Mouse (Mus musculus): ENCODE measurements at regions not wholly inside any gene's neighbourhood (a gene's known extent, or its start where the extent isn't known, plus 50 kb on each side); places are given as distances from the start of the nearest gene placed in this dataset.

DNA sequence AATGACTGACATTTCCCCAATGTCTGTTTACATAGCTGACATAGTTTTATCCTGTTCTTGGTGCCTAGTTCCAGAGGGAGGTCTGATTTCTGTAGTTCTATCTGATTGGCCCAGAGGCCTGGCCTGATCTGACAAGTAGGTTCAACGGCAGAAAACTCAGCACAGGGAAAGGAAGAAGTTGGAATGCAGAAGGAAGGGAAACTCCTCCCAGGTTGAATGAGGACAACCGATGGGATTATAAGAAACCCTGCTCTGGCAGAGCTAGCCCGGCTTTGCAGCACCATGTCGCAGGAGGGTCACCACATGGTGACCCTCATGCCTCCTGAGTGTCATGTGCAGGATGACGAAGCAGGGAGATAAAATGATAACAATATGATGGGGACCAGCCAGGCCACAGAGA, 89.8 kb upstream of the Gsc start:
- DNase-seq, result no peak

DNA sequence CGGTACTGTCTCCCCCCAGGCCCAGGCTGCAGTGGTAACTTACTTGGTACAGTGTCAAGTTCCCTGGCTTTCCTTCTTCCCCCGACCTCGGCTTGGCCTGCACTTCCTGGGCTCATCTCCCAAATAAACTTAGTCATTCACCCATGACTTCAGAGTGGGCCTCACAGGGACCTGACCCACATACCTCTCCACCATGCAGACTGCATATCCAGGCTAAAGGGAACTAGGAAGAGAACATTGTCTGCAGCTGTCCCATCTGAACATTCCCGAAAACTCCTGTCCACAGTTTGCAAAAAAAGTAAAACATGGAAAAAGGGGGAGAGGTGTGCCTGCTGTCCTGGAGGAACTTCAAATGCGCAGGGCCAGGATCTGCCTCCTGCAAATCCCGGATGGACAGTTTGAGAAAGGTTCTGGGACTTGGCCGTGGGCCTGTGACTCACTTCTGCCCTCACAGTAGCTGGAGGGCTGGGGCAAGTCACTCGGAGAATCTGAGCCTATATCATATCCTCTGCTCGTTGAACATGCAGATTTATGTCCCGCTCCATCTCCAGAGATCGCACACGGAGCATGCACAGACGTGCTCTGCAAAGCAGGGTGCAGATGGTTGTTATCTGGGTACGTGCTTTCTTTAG, 87.9 kb upstream of the Gsc start:
- DNase-seq, result no peak

DNA sequence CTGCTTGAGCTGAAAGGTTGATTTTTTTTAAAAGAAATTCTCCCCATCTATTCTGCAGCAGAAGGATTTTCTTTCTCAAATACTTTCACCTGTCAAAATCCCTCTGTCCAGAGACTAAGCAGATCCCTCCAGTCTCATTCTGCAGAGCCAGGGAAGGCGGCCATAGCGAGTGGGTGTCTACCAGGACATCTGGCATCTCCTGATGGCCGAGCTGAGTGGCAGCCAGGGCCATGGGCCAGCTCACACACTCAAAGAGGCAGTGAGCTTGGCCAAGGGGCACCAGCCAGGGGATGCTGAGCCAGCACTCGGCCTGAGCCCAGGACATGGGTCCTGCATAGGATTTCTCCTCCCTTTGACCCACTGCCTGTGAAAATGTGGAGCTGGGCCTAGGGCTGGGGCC, 84.6 kb upstream of the Gsc start:
- DNase-seq, result peak; percentile 50

DNA sequence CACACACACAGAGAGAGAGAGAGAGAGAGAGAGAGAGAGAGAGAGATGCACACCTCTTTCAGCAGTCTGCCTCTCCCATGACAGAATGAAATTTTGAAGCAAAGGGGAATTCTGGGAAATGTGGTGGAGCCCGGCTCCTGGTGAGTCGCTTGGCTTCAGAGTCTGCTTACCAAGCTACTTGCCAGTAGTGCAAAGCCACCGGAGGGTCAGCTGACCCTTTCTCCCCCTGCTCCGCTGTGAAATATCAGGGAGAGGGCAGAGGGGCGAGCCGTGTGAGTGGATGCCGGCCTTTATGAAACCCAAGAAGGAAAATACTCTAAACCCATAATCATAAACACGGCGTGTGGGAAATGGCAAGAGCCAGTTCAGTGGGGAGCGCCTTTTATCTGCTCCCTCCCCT, 84.2 kb upstream of the Gsc start:
- no peak for DNase-seq

DNA sequence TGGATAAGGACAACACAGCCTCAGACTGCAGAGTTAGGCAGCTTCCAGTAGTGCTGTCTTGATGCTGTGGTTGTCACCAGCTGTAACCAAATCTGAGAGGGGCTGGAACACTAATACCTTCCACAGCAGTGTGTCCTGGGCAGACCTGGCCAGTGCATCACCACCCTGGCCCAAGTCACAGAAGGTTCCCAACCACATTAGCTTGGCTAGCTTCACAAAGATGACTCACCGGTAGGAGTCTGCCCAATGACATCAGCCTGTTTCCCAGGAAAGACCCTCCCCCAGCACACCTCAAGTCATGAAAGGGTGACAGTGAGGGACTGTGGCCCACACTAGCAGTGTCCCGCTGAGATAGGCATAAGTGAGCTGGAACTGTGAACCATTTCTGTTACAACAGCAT, 75.5 kb upstream of the Gsc start:
- no peak for DNase-seq

DNA sequence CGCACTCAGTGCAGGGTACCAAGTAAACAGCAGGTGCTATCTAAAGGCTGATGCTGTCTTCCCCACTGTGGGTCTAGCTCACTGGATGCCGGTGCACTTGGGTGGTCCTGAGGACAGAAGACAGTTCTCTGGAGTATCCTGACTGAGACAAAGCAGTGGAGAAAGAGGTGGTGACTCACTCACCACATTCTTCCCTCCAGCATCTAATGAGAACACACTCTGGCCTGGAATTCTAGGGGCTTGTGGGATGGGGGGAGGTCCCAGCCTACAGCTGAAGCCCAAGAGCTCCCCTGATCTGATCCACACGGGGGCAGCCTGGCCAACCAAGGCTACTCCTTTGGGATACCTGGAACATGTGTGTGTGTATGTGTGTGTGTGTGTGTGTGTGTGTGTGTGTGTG, 74.4 kb upstream of the Gsc start:
- no peak for DNase-seq

DNA sequence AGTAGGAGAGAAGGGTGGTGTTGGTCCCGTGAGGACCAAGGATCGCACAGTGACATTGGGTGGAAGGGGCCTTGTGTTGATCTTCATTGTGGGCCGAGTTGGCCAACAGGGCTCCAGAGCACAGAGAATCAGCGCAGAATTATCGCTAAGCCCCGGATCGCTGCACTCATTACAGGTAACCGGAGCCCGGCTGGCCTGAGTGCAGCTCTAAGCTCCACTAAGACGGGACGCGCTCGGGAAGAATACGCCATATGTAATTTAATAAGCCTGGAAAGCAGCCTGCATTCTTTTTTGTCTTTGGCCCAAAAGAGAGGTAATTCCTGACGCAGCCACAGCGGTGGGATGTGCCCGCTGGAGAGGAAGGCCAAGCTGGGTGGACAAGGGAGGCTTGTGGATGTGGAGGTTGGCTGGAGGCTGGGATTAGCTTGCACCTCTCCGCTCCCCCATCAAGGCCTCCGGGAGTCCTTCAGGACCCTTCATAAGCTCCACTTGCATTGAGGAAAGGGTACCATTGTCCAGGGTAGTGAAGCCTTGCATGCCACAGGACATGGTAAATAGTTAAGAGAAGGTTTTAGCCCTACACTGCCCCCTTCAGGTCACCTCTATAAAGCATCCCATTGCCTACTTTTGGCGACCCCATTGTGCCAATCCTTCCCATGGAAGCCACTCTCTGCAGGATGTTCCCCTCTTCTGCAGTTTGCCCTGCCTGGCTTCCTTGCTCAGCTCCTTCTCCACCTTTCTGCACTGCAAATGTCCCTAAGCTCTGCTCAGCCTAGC, 73.1 kb upstream of the Gsc start:
- no peak for DNase-seq

DNA sequence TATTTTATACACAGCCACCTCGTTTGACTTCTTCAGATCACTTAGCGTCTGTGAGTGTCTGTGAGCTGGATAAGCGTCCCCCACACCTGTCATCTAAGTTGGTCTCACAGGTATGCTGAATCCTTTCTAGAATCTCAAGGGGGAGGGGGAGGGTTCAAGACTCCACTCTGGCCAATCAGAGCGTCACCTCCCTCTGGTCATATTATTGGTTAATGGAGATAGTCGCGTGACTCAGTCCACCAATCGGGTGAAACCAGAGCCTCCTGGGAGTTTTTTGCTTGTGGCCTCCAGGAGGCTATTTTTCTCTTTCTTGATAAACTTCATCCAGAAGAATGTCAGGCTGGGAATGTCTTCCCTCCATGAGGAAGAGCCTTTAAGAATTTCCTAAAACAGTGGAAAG, 66.8 kb upstream of the Gsc start:
- no peak for DNase-seq

DNA sequence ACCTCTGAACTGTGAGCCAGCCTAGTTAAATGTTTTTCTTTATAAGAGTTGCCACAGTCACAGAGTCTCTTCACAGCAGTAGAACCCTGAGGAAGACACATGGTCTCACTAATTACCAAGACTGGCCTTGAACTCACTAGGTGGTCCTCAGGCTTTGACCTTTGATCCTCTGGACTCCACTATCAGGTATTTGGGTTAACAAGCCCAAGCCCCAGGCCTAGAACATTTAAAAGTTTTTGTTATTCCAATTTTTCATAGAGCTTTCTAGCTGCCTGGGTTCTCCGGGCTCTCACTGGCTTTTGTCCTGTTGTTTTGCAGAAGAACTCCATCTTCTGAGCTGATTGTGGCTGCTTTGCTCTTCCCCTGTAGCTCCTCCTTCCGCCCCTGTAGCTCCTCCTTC, 65.3 kb upstream of the Gsc start:
- no peak for DNase-seq

DNA sequence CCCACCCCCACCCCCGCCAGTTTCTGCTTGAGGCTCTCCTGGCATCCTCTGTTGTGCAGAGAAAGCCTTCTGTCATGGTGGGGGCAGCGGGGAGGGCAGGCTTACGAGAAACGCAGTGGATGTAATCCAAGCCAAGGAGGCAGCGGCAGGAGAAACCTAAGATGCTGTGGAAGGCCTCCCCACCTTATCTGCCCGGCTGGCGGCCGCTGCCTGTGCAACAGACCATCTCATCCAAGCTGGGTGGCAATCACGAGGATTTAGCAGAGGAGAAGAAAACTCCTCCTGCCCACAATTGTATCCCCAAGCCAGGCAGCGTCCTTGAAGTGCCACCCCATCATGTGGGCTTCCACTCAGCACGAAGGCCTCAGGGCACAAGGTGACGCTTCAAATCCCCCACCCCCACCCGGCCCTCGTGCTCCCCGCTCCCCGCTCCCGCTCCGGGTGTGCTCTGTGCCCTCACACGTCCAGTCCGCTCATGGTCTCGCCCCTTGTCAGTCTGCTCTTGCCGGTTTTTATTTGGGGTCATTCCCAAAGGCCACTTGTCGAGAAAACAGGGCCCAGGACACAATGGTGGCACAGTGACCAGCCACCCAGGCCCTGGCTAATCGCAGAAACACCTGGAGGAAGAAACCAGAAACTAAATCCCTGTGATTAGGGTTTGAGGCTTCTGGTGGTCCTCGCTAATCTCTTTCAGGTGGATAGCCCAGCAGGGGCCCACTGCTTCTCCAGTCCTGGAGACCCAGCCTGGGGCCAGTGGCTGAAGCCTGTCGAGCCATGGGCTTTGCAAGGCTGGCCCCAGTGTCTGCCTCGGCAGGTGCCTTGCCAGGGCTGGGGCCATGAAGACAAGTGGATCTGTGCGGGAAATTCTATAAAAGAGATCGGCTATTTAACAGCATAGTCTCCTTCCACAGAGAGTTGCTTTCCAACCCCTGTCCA, 58.6 kb upstream of the Gsc start:
- DNase-seq, result no peak

DNA sequence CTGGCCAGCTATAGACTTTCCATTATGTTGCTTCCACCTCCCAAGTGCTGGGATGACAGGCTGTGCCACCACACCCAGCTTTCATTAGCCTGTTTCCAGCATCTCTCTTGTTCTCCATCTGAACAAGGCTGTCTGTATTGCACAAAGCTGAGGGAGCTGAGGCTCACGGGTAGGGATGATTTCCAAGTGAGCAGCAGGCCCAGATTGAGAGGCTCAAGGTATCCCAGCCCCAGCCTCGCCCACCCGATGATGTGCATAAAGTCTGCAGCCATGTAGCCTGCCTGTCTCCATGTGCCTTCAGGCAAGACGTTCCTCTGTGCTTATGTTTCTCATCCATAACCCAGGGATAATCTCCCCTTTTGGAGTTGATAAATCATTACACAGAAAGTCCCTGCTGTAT, 57.5 kb upstream of the Gsc start:
- no peak for DNase-seq
